Mouse (Mus musculus) adipocyte (in vitro differentiated cells): ENCODE results near the gene Ubap2.

Experiments used
- DNase-seq: peaks from one replicate; pipeline ENCODE4 v3.0.0-alpha.2; 2016; ENCODE audit warnings: low spot score

Ubap2 gene

DNA sequence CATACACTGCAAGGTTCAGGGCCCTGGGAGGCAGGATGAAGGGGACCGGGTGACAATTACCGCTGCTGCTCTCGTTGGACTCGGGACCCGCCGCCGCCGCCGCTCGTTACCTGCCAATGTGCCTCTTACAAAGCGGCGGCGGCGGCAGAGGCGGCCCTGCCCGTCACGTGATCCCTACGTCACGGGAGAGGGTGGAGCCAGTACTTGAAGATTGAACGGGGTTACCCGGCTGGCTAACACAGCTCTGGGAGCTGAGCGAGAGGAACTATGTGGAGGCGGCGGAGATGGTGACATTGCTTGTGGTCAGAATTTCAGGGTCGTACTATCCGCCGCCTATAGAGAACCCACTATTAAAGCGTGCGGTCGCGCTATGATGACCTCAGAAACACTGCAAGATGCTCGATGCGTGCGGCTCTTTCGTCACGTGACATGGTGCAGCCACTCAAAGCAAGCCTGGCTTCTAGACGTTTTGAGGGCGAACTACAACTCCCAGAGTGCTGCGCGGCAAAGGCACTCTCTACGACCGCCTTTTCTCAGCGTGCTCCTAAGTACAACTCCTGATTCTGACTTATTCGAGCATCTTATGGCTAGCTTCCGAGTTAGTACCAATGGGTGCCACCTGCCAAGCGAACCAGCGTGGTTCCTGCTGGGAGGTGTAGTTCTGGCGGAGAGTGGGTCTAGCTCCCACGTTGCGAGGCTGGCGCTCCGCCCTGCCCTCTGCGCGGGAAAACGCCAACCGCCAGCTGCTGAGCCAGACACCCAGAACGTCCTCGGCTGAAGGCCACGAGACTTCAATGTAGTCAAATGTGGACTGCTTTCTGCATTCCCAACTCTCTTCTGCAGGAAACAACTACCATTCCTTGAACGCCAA is at the start of gene Ubap2:
Ubap2 (minus strand) TSS at position 165 of the 871 bp plus-strand sequence.
- DNase-seq, result peak; percentile 98

DNA sequence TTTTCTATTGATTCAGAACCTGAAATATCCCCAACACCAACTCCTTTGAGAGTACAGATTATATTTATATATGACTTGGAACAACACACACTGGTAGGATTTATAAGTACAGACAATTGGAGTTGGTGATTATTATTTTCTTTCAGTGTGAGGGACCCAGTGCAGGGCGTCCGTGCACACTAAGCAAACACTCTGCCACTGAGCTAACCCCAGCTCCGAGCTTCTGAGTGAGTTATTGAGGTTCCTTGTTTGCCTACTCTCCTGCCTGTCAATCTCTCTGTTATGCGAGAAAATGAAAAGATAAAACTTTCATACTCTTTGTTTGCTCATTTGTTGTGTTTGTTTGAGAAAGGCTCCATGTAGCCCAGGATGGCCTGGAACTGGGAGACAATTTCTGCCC is 46.0 kb upstream of the Ubap2 start:
- DNase-seq, result no peak

DNA sequence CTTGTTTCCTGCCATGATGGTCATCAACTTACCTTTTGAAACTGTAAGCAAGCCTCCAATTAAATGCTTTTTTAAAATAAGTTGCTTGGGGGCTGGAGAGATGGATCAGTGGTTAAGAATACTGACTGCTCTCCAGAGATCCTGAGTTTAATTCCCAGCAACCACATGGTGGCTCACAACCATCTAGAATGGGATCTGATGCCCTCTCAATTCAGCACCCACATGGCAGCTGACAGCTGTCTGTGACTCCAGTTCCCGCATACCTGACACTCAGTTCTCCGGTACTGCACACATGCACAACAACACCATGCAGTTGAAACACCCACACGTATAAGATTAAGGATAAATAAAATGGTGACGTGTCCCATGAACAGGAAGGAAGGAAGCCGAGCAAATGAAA is 43.3 kb upstream of the Ubap2 start:
- DNase-seq, result no peak

DNA sequence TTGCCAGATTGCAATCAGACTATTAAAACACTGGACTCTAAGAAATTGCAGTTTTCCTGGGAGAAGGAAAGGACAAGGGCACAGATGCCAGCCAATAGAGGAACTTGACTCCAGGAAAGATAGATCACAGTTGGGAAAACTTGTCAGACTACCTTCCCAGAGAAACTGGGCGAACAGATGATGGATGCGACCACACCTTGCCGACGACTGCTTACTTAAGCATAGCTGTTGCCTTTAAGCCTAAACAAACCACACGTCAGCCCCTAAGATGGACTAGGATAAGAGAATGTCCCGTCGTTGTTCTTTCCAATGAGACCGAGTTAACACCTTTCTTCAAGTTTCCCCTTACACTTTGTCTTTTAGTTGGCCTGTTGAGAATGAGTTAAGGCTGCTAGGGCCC is 40.2 kb upstream of the Ubap2 start:
- no peak for DNase-seq

DNA sequence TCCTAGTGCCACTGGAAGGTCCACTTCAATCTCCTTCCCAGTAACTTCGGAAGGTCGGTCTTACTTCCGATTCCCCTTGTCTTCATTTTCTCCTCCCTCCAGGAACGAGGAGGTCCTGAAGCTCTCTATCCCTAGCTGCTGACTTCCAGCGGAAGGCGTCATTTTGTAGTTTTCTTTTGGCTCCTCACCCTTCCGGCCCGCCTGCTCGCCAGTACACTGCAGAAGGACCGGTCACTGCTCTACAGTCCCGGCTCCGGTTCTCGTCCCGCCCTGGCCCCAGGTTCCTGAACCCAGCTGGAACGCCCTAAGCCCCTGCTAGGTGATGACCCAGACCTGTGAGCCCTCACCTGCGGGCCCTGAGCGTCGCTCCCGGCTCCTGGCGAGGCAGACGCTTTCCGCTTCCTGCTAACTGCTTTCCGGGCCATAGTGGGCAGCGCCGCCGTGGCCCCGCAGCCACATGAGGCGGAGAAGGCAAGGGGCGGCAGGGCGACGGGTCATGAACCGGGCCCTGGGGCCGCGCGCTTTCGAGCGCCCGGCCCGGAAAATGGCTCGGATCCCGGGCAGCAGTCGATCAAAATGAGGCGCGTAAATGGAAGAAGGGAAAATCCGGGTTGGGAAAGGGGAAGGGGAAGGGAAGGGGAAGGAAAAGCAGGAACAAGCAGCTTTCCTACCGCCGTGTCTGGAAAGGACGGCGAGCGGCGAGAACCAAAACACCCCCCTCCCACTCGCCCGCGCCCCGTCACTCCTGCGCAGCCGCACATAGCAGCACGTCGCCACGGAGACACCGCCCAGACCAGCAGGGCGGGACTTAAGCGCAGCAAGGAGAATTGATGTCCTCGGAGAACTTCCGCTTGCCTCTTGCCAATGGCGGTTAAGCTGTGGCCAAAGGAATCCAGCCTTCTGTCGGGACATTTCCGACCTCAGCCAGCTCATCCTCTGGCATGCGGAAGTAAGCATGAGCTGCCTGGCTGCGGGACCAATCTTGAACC is 39.5 kb upstream of the Ubap2 start, which contains the start of gene Dcaf12:
Dcaf12 (minus strand) TSS at position 749 of the 989 bp plus-strand sequence.
- peak; percentile 96 for DNase-seq

DNA sequence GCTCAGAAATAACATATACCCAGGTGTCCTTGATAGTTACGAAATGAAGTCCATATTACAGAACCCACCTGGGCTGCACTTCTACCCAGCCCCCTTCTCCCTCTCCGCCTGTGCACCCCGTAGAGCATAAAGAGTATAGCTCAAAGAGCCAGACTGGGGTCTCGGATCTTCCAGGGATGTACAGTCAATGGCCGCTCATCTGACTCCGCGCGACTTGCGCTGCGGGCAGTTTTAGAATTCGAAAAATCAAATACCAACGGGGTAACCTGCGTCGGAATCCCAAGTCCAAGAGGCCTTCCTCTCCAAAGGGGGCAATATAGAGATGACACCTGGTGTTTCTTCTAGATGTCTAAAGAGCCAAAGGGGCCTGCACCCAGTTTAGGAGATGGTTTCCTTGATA is 38.8 kb upstream of the Ubap2 start:
- DNase-seq, result no peak

DNA sequence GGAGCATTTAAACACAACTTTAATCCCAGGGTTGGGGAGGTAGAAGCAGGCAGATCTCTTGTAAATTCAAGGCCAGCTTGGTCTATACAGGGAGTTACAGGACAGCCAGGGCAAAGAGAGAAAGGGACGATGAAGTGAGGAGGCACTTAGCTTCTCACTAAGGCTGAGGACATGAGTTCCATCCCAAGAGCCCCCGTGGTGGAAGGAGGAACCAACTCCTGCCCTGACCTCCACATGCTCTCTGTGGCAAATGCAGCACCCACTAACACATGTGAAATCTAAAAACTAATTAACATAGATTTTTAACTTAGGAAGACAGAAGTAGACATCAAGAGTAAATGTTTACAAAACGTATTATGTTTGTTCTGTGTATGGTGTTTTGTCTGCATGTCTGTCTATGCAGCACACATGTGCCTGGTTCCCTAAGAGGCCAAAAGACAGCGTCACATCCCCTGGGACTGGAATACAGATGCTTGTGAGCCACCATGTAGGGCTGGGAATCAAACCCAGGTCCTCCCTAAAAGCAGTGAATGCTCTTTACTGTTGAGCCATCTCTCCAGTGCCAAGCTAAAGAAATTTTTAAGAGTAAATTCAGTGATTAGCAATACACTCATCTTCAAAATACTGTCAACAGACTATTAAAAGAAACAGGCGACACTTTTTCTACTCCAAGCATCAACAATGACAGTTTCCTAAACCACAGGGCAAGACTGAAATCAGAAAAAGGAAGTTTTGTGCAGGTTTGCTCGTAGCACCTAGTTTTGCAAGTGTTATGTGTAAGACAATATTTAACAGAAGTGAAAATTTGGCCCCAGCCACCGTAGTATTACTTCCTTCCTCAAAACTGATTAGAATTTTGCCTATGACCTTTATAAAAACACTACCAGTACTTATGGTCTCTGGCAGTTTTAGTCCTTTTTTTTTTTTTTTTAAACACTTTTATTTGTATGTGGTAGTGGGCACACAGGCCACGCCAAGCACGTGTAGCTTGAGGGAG is 35.9 kb upstream of the Ubap2 start:
- DNase-seq, result no peak

DNA sequence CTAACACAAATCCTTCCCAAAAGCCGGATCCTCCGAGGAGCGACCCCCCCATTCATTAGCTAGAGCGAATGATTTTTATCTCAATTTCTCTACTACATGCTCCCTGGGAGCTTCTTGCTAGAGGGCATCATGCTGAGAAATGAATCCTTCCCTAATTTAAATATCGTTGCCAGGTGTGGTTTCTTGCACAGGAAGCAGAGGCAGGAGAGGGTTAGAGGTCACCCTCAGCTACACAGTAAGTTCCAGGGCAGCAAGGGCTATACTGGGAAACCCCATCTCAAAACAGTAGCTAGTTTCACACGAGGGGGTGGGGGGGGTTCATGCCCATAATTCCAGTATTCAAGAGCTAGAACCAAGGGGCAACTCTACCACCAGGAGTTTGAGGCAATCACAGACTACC is 32.5 kb upstream of the Ubap2 start:
- DNase-seq, result no peak

DNA sequence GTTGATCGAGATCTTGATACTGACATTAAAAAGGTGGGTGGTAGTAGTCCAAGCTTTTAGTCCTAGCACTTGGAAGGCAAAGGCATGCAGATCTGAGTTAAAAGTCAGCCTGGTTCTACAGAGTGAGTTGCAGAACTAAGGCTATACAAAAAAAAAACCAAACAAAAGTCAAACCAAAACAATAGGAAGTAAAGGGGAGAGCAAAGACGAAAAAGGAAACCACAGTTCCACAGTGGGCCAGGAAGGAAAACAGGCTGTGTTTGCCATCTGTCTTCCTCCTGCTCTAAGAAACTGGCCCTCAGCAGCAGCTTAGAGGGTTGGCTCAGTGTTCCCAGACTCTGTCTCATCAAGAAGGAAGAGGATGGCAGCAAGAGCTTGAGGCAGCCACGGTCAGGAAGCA is 29.4 kb upstream of the Ubap2 start:
- DNase-seq, result no peak

DNA sequence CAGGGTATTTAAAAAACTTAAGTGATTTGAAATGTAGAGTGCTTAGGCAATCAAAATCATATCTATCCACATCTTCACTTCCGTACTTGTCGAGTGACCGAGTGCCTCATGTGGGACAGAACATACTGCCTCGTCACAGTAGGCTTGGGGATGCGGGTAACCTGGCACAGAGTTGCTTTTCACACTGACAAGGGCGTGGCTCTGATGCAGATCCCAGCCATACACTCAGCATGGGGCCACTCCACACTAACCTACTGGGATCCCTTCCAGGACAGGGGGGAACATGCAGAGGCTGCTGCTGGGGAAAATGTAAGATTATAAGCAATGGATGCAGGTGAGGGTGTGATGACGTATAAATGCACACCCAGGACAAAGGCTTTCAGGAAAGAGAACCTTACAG is 28.7 kb upstream of the Ubap2 start:
- no peak for DNase-seq

DNA sequence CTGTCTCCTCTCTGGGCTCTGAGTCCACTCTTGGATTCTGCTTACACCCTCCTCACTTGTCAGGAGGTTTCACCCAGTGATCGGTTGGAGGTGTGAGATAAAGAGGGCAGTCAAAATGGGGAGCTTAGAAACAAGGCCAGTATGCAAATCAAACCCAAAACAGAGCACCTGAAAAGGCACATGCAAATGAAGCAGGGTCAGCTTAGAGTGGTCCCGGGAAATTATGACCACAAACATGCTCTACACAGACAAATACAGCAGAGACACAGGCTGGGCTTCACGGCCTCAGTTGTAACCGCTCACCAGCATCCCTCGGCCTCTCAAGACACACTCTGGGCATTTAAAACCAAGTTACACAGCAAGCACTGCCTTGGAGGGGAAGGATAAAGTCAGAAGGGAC is 24.0 kb upstream of the Ubap2 start:
- no peak for DNase-seq

DNA sequence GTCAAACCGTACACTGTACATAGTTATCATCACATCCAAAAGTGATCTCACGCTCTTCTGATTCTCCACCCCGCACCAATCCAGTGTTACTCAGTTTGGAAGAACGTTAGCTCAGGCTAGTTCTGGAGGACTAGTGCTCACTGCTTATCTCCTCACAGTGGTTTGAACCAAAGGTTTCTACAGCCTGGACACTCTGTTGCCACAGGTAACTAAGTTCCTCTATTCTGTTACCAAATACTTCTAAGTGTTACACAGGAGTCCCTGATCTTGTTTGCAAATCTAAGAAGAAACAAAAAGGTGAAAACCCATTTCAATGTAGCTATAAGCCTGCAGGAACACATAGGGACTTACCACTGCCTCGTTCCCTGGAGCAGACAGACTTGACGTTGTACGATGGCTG is 21.0 kb upstream of the Ubap2 start:
- DNase-seq, result no peak

DNA sequence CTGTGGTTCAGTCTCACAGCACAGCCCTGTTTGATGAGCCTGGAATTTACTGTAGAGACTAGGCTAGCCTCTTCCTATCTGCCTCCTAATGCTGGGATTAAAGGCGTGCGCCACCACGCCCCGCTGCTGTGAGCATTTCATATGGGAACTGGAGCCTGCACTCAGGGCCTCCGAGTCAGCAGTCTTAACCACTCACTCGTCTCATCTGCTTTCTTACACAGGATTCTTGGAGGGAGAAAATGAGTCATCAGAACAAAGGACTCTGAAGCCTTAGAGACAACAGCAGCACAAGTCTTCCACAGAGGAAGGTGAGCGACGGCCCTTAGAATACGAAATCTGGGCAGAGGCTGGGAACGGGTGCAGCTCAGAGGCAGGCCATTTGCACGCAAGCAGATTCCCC is 20.6 kb upstream of the Ubap2 start:
- no peak for DNase-seq

DNA sequence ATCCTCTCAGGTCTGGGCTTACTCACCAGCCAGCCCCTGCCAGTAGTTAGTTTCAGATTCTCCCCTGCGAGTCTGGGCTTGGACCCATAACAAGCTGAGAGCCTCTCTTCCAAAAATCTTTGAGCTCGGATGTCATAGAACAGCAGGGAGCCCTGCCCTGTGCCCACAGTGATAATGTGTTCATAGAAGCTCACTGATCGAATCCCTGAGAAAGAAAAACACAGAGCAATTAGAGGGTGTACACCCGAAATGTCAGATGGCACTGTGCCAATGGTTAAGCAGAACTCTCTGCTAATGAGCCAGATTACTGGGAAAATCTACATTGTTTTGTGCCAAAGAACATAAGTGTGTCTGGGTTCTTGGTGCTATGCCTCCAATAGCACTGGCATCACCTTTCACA is 19.0 kb upstream of the Ubap2 start:
- no peak for DNase-seq

DNA sequence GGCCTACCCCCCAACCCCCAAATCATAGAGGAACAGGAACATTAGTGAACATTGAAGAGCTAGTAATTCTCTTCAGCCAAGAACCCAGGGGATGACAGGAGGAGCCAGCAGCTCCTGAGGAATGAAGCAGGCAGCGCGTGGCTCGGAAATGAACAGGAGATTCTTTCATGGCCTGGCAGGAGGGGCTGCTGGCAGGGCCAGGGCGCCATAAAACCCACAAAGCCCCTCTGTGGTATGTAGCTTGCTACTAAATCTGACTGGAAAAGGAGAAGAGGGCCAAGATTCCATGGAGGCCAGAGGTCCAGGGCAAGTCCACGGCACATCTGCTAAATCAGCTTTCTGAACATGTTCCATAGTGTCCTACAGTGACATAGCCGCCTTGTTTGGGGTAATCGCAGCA is 14.9 kb upstream of the Ubap2 start:
- DNase-seq, result no peak

DNA sequence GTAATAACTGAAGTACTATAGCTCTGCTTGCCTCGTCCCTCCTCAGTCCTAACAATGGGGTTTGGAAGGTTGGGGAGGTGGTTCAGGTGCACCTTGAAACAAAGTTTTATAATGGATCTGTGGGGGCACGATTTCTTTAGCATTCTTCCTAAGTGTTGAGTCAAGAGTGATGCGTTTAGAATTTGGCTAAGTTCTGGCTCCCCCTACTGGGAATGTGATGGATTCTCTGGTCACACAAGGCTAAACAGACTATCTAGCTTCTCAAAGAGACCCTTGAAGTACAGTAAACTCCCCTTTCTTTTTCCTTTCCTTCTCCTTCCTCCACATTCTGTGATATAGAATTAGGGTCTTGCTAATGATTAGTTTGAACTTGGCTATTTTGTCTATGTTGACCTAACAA is 11.5 kb upstream of the Ubap2 start:
- DNase-seq, result peak; percentile 70

DNA sequence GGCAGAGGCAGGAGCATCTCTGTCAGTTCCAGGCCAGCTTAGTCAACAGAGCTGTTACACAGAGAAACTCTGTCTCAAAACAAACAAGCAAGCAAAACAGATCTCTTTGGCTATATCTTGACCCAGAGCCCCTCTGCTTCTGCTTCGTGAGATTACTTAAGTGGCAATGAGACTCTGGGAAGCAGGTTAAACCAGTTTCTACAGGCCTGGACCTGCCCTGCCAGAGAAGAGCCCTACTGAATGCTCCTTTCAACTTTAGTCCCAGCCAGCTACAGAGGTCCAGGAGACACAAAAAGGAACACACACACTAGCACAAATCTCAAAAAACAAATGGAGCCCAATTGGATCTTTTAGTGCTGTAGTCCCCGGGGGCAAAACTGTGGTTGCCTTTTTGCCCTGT is 9.1 kb upstream of the Ubap2 start:
- no peak for DNase-seq

DNA sequence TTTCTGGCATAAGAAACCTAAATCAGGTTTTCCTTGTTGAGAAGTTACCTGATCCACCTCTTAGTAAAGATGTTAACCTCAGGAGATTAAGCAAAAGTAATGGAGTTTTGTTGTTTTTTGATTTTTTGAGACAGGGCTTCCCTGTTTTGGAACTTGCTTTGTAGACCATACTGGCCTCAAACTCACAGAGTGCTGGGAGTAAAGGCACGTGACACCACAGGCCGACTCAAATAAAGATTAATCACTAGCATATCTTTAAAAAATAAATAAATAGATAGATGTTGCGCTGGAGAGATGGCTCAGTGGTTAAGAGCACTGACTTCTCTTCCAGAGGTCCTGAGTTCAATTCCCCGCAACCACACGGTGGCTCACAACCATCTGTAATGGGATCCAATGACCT is 983 bp upstream of the Ubap2 start:
- no peak for DNase-seq

DNA sequence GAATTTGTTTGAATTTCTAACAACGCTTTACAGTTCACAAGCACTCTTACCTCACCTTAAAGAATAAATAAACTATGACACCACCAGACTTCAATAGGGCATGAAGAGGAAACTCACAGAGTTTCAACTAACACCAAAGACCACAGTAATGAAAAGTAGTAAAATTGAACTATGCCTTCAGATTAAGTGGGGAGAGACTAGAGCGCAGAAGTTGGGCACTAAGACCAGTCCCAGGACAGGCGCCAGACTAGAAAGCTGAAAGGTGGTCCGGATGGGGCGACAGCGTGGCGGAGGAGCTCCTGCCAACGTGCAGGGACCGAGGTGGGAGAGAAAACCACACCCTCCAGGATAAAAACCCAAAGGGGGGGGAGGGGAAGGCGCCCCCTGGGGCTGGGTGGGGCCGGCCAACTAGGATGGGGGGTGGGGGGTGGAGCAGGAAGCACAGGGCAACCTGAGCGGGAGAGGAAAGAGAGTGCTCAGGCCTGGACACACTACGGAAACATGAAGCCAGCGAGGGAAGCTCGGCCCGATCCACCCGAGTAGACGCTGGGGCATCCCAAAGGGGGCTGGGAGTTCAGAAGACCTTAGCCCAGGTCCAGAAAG is 466 bp downstream of the Ubap2 start:
- no peak for DNase-seq

DNA sequence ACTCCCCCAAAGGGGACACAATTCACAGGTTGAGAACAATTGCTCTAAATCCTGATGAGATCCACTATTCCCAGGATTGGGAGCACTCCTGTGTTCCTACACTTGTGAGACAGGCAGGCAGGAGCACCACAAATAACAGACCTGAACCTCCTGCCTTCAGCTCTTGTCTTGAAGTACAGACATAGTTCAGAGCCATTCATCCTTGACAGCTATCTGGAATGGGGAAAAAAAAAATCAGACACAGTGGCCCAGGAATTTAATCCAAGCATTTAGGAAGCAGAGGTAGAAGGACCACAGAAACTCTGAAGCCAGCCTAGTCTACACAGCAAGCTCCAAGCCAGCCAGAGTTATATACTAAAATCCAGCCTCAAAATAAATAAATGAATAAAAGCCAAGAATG is 6.8 kb downstream of the Ubap2 start:
- no peak for DNase-seq

DNA sequence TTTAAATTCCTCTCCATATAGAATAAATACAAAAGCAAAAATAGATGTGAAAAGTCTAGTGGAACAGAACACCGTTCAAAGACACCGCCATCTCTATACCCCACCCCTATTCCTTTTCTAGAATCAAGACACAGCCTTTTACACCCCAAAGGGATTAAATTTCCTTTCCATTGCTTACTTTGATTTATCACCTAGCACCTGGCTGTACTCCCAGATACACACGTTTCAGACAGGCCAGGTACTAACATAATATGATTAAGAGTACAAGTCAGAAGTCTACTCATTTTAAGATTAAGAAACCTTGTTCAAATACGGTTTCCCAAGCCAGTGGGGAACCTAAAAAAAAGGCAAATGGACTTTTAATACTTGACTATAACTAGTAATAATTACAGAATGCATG is 8.6 kb downstream of the Ubap2 start:
- no peak for DNase-seq
